Mouse (Mus musculus) embryonic fibroblast, embryonic 13.5 days (primary cell): ENCODE data around the gene Gars.

Source experiments
- CTCF ChIP-seq: IDR thresholded peaks from 2 replicates; pipeline ENCODE4 v1.5.1; 2011; ENCODE audit warnings: mild to moderate bottlenecking, control low read depth, low read length, moderate library complexity, borderline replicate concordance; ENCODE audit not compliant: insufficient read depth
- POLR2A ChIP-seq: IDR thresholded peaks from 2 replicates; pipeline ENCODE4 v1.6.1; 2011; ENCODE audit warnings: low read depth, mild to moderate bottlenecking, control low read depth, low read length, moderate library complexity

- TF ChIP-seq CTCF (no peak), POLR2A (no peak)
Measured at GRCm38 (mm10) chr6:55082261-55083051, 44.6 kb downstream of the Gars start.
